Mouse (Mus musculus) C2C12 (cell line): ENCODE results near the gene Zfp574.

ENCODE experiments used
- CTCF ChIP-seq: IDR thresholded peaks from one replicate; pipeline ENCODE4 v1.5.1; 2011; ENCODE audit not compliant: control insufficient read depth, insufficient read depth, insufficient read length
- MAX ChIP-seq: IDR thresholded peaks from one replicate; pipeline ENCODE4 v1.6.1; 2011; ENCODE audit warnings: mild to moderate bottlenecking, control low read depth
- MYOG ChIP-seq: IDR thresholded peaks from one replicate; pipeline ENCODE4 v1.6.1; 2011; ENCODE audit not compliant: control insufficient read depth, insufficient read length; ENCODE audit errors: extremely low read depth

GRCm38 (mm10) chr7:25041921-25042320 lies 30.4 kb upstream of the Zfp574 start:
- TF ChIP-seq CTCF (no peak), MAX (no peak), MYOG (no peak)
